Mouse (Mus musculus): ENCODE data around the gene Lrp10. TPM values are rescaled to one million over a fixed set of nuclear protein-coding genes. Genes with fewer than 3 reads are reported as not detected.

The Lrp10 gene
- 23.8 and 24.4 TPM in 2 replicates for polyA plus RNA-seq (2016; fragmentation: Nextera tagmentation; extraction: Ambion mirVana)

DNA sequence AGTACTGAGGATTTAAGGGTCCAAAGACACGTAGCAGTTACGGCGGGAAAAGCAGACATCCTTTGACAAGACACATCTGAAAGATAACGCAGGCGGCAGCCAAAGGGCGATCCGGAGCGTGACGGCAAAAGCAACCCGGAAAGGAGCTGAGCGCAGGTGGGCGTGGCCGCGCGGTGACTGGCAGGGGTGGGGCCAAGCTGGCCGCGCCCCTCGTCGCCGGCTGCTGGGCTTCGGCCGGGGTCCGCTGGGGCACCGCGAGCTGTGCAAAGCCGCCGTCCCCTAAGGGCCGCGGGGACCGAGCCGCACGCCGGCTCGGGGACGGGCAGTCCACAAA, at the start of gene Lrp10:
Gene Lrp10, plus strand, starts transcription at position 179 of the 334 bp plus-strand sequence.
- no peaks in the 10 kb centered on the region for H3K9me3 ChIP-seq
- H3K27me3 ChIP-seq (ENCODE audit: poor library complexity, severe bottlenecking), result no peaks in the 10 kb centered on the region
- H3K36me3 ChIP-seq (replicated peaks), result peaks cover 21% of the 10 kb centered on the region
- H3K4me3 ChIP-seq, result peak within 1 kb of the TSS; percentile 89
- peak; percentile 89 for DNase-seq (ENCODE audit: extremely low spot score, low spot score)
- H3K27ac ChIP-seq, result peak within 1 kb of the TSS; percentile 86
- under 1% methylated on average over 35 of the region's 35 CpGs for WGBS
- H3K4me1 ChIP-seq, result peaks cover 31% of the 10 kb centered on the region

DNA sequence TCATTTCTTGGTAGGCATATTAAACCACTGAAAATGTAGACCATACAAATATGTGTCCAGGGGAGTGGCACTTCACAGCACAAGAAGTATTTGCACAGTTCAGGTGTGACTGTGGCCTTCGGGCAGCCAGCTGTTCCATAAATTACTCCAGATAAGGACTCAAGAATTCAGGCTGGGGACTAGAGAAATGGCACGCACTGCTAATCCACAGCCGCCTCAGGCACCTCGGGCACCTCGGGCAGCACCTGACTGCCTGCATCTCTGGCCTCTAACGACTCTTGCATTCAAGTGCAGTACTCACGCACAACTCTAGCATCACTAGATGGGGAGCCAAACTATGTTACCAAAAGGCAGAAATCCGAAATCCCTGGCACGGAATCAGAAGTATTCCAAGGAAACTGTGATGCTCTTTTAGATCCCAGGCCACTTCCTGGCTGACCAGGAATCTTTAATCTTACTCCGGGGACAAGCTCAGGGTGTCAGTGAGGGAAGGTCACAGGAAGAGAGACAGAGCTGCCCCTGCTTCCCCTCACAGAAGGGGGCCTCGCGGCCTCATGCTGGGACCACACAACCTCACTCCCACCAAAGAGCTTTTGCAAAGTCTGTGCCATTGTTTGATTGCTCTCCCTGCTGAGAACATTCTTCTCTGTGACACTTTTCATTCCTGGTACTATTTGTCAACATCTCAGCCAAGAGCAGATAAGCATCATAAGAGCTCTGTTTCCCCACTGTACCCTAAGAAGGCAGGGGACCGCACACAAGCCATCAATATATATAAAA, 48.5 kb upstream of the Lrp10 start:
- Histone ChIP-seq H3K27me3 (ENCODE audit: poor library complexity, severe bottlenecking) (peaks cover 59% of the 10 kb centered on the region), H3K36me3 (replicated peaks) (no peaks in the 10 kb centered on the region), H3K9me3 (no peaks in the 10 kb centered on the region), H3K27ac (no peak overlapping the region), H3K4me1 (peaks cover 49% of the 10 kb centered on the region), H3K4me3 (no peak overlapping the region)
- 6% methylated on average over 13 of the region's 13 CpGs for WGBS
- DNase-seq (ENCODE audit: extremely low spot score, low spot score), result no peak

DNA sequence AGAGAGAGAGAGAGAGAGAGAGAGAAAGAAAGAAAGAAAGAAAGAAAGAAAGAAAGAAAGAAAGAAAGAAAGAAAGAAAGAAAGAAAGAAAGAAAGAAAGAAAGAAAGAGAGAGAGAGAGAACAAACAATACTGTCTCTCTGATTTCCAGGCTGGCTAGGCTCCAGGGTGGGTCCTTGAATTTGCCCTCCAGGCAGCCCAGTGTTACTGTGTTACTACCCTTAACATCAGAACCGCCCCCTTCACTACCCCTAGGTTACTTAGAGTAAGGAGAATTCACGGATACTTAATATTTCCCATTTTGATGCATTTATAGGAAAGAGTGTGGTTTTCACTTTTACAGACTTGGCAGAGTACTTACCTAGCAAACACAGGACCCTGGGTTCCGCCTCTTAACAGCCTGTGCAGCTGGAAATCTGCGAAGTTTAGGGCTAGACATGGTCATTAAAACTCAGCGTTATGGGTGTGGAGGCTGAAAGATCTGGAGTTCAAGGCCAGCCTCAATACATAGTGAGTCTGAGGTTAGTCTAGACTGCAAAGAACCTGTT, 47.6 kb upstream of the Lrp10 start:
- Histone ChIP-seq H3K4me1 (peaks cover 45% of the 10 kb centered on the region), H3K9me3 (no peaks in the 10 kb centered on the region), H3K27ac (no peak overlapping the region), H3K27me3 (ENCODE audit: poor library complexity, severe bottlenecking) (peaks cover 59% of the 10 kb centered on the region), H3K4me3 (no peak overlapping the region), H3K36me3 (replicated peaks) (no peaks in the 10 kb centered on the region)
- DNase-seq (ENCODE audit: extremely low spot score, low spot score), result no peak
- 21% methylated on average over 5 of the region's 5 CpGs for WGBS

DNA sequence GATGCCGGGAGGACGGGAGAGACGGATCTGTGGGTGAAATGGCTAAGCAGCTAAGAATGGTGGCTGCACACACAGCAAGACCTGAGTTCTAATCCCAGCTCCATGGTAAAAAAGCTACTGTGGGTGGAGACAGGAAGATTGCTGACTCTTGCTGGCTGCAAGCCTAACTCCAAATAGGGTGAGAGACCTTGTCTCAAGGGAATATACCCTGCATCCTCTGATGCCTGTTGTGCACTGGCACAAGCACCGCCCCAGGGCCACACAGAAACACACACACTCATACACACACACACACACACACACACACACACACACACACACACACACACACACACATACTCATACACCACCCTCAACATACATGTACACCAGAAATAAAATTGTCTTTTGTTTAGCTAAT, 47.1 kb upstream of the Lrp10 start:
- no peak for DNase-seq (ENCODE audit: extremely low spot score, low spot score)
- peaks cover 45% of the 10 kb centered on the region for H3K4me1 ChIP-seq
- 48% methylated on average over 4 of the region's 4 CpGs for WGBS
- H3K36me3 ChIP-seq (replicated peaks), result no peaks in the 10 kb centered on the region
- peaks cover 59% of the 10 kb centered on the region for H3K27me3 ChIP-seq (ENCODE audit: poor library complexity, severe bottlenecking)
- H3K27ac ChIP-seq, result no peak overlapping the region
- H3K4me3 ChIP-seq, result no peak overlapping the region
- H3K9me3 ChIP-seq, result no peaks in the 10 kb centered on the region

DNA sequence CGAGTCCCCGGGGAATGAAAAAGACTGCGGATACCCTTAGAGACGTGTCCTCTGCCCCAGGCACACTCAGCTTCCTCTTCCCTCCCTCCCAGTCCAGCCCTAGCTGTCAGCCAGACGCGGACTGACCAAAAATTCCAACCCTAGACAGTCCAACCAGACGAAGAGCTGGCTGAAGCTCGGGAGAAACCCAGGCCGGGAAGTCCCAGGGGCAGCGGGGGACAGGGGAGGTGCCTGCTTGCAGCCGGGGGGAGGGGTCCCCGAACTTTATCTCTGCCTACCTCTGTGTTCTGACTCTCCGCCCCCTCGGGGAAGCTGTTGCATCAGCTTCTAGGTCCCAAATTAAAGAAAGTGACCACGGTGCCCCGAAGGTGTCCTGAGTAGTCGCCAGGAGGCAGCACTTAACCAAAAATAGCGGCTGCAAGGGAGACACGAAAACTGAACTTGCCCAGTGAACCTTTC, 46.3 kb upstream of the Lrp10 start, which contains the start of gene Slc7a7:
Gene Slc7a7, minus strand, starts transcription at position 158 of the 459 bp plus-strand sequence.
- Histone ChIP-seq H3K27ac (peak within 1 kb of the TSS; percentile 36; the same call in 1 of the 2 replicates), H3K27me3 (ENCODE audit: poor library complexity, severe bottlenecking) (peaks cover 59% of the 10 kb centered on the region), H3K9me3 (no peaks in the 10 kb centered on the region), H3K4me3 (peak within 1 kb of the TSS; percentile 32), H3K4me1 (peaks cover 45% of the 10 kb centered on the region), H3K36me3 (replicated peaks) (no peaks in the 10 kb centered on the region)
- 5% methylated on average over 19 of the region's 19 CpGs for WGBS
- DNase-seq (ENCODE audit: extremely low spot score, low spot score), result peak; percentile 46

DNA sequence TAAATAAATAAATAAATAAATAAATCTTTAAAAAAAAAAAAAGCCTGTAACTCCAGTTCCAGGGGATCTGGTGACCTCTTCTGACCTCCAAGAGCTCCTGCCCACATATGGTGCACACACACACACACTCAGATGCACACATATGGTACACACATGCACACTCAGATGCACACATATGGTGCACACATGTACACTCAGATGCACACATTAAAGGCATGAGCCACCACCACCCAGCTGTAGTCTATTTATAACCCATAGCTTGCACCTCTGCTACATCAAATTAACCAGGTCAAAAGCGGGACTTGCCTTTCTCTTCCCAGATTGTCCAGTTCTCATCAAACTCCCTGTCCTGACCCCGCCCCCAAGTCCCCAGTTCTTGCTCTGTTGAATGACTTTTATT, 42.9 kb upstream of the Lrp10 start:
- no peak overlapping the region for H3K27ac ChIP-seq
- H3K4me1 ChIP-seq, result peaks cover 25% of the 10 kb centered on the region
- no peak for DNase-seq (ENCODE audit: extremely low spot score, low spot score)
- no peaks in the 10 kb centered on the region for H3K36me3 ChIP-seq (replicated peaks)
- peaks cover 28% of the 10 kb centered on the region for H3K27me3 ChIP-seq (ENCODE audit: poor library complexity, severe bottlenecking)
- H3K9me3 ChIP-seq, result no peaks in the 10 kb centered on the region
- WGBS, result 77% methylated on average over 2 of the region's 2 CpGs
- H3K4me3 ChIP-seq, result no peak overlapping the region

DNA sequence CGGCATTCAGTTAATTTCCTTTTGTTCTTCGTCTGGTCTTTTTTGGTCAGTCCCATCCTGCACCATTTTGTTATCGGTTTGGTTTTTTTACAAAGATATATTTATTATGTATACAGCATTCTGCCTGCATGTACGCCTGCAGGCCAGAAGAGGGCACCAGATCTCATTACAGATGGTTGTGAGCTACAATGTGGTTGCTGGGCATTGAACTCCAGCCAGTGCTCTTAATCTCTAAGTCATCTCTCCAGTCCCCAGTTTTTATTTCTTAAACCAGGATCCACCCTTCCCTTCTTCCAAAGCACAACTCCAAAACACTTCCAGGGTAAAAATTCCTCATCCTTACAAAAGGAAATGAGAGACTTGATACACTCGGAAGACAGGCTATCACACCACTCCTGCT, 40.5 kb upstream of the Lrp10 start:
- WGBS, result 61% methylated on average over 5 of the region's 5 CpGs
- peaks cover 7% of the 10 kb centered on the region; the same call in 1 of the 2 replicates for H3K27me3 ChIP-seq (ENCODE audit: poor library complexity, severe bottlenecking)
- H3K4me3 ChIP-seq, result no peak overlapping the region
- peaks cover 22% of the 10 kb centered on the region for H3K4me1 ChIP-seq
- H3K27ac ChIP-seq, result no peak overlapping the region
- peaks cover 3% of the 10 kb centered on the region for H3K36me3 ChIP-seq (replicated peaks)
- no peak for DNase-seq (ENCODE audit: extremely low spot score, low spot score)
- no peaks in the 10 kb centered on the region for H3K9me3 ChIP-seq

DNA sequence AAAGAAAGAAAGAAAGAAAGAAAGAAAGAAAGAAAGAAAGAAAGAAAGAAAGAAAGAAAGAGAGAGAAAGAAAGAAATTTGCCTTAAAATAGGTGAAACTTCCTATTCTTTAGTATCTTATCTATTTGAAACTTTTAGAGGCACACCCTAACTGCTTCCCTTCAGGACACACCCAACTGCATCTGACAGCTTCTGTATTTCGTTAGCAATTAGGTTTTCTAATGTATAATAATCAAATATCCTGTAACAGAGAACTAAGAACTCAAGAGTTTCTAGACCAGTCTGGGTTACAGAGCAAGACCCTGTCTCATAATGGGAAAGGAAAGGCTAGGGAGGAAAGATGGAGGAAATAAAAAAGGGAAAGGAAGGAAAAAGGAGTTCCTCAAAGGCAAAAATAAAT, 39.3 kb upstream of the Lrp10 start:
- Histone ChIP-seq H3K36me3 (replicated peaks) (peaks cover 15% of the 10 kb centered on the region), H3K27me3 (ENCODE audit: poor library complexity, severe bottlenecking) (no peaks in the 10 kb centered on the region), H3K9me3 (no peaks in the 10 kb centered on the region), H3K27ac (no peak overlapping the region), H3K4me1 (peaks cover 26% of the 10 kb centered on the region), H3K4me3 (no peak overlapping the region)
- 81% methylated on average over 1 of the region's 1 CpGs for WGBS
- no peak for DNase-seq (ENCODE audit: extremely low spot score, low spot score)

DNA sequence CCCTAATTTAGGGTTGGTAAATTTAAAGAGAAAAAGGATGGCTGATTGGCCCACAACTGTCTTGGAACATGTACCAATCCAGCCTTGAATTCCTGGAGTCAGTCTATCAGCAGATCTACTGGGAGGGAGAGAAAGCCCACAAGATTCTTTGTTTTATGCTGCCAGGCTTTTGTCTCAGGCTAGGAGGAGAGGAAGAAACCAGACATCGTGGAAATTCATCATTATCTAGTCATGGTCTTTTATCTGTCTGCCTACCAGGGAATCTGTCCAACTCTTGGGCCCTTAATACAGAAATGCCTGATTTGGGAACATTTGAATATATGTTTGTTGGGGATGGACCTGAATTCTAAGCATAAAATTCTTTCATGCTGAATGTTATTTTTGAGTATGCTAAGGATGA, 38.4 kb upstream of the Lrp10 start:
- Histone ChIP-seq H3K9me3 (no peaks in the 10 kb centered on the region), H3K4me1 (peaks cover 34% of the 10 kb centered on the region), H3K27ac (no peak overlapping the region), H3K27me3 (ENCODE audit: poor library complexity, severe bottlenecking) (no peaks in the 10 kb centered on the region), H3K36me3 (replicated peaks) (peaks cover 18% of the 10 kb centered on the region), H3K4me3 (peak overlapping the region; percentile 86)
- 87% methylated on average over 1 of the region's 1 CpGs for WGBS
- no peak for DNase-seq (ENCODE audit: extremely low spot score, low spot score)

DNA sequence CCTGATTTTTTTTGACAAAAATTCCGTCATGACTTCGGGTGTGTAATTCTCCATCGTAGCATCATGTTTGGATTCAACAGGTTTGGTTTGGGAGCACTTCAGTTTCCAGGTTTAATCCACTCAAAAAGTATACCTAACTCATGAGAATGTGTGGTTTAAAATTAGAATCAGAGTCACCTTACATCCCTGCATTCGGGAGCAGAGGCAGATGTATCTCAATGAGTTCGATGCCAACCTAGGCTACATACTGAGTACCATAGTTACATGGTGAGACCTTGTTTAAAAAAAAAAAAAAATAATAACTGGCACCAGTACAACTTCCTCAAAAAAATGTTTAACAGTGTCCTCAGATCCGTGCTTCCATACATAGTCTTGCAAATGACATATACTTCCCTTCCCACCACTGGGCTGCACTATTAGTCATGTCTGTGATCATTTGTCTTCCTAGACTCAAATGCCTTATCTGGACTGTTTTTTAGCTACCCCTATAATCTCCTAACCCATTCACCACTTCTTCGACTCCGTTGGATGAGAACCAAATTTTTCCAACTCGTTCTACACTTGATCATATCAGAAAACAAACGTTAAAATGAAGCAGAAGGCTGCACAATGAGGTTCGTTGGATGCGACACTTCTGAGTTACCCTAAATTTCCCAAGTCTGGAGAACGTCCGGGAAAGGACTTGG, 37.8 kb upstream of the Lrp10 start:
- Histone ChIP-seq H3K9me3 (no peaks in the 10 kb centered on the region), H3K27me3 (ENCODE audit: poor library complexity, severe bottlenecking) (no peaks in the 10 kb centered on the region), H3K4me1 (peaks cover 40% of the 10 kb centered on the region), H3K27ac (peak overlapping the region; percentile 92), H3K36me3 (replicated peaks) (peaks cover 18% of the 10 kb centered on the region), H3K4me3 (peak overlapping the region; percentile 86)
- 35% methylated on average over 14 of the region's 14 CpGs for WGBS
- no peak for DNase-seq (ENCODE audit: extremely low spot score, low spot score)

DNA sequence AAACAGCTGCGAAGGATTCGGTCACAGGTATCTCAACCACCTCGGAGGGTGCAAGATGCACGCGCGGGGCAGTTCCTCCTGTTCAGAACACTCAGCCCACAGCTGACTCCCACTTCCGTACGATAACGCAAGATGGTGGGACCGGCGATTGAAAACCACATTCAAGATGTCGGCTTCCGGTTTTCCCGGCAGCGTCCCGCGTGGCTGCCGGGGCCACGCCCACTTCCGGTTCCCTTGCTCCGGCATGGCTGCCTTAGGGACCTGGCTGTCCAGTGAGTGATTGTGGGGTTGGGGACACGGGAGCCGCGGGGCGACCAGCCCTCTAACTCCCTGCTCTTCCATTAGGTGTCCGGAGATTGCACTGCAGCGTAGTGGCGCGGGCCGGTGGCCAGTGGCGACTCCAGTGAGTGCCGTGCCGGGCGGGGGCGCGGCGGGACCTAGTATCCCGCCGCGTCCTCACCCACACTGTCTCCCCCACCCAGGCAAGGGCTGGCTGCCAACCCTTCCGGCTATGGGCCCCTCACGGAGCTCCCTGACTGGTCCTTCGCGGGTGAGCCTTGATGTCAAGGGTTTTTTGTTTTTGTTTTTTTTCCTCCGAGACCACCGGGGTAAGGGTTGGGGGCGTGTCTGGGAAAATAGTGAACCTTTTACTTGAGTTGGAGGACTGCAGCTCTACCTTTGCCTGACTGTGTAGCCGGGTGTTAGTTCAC, 37.1 kb upstream of the Lrp10 start, which contains the start of gene Mrpl52:
Gene Mrpl52, plus strand, starts transcription at position 221 of the 710 bp plus-strand sequence.
- Histone ChIP-seq H3K27ac (peak within 1 kb of the TSS; percentile 92), H3K4me3 (peak within 1 kb of the TSS; percentile 86), H3K36me3 (replicated peaks) (peaks cover 18% of the 10 kb centered on the region), H3K4me1 (peaks cover 47% of the 10 kb centered on the region), H3K9me3 (no peaks in the 10 kb centered on the region), H3K27me3 (ENCODE audit: poor library complexity, severe bottlenecking) (peaks cover 4% of the 10 kb centered on the region)
- peak; percentile 94 for DNase-seq (ENCODE audit: extremely low spot score, low spot score)
- WGBS, result under 1% methylated on average over 48 of the region's 48 CpGs

DNA sequence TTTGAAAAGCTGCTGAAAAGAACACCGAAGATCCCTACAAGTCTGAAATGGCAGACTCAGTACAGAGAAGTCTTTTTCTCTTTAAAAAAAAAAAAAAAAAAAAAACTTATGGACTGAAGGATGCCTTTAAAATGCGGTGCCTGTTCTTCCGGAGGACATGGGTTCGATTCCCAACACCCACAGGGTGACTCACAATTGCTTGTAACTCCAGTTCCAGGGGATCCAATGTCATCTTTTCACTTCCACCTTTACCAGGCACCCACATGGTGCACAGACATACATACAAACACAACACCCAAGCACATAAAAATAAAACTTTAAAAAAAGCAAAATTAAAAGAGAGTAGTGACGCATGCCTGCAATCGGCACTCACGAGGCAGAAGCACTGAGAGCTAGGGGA, 36.2 kb upstream of the Lrp10 start:
- 95% methylated on average over 7 of the region's 7 CpGs for WGBS
- Histone ChIP-seq H3K27ac (no peak overlapping the region), H3K4me1 (peaks cover 55% of the 10 kb centered on the region), H3K27me3 (ENCODE audit: poor library complexity, severe bottlenecking) (peaks cover 12% of the 10 kb centered on the region), H3K36me3 (replicated peaks) (peaks cover 18% of the 10 kb centered on the region), H3K4me3 (peak overlapping the region; percentile 86), H3K9me3 (no peaks in the 10 kb centered on the region)
- DNase-seq (ENCODE audit: extremely low spot score, low spot score), result no peak
